Mouse (Mus musculus) frontal cortex, postnatal 10 days (tissue): ENCODE data around the gene Prkd1.
A peak's percentile ranks its signal among the peaks of the same experiment; 100 is the strongest.
"Not testable (repeated sequence)": the region's sequence is repeated elsewhere in the genome, so short reads cannot be mapped to it uniquely, and the experiment has no call there.

Experiments
- DNase-seq, 2 experiments: peaks; one replicate each; pipeline ENCODE4 v3.0.0; 2022; ENCODE audit warnings: low spot score in 2 of 2, mixed read lengths in 1 of 2

The Prkd1 gene

GRCm38 (mm10) chr12:50648671-50649541 is at the start of gene Prkd1:
Gene Prkd1, minus strand, starts transcription at chr12:50649098.
- peak; percentile 38 to 55 for DNase-seq

- peak; percentile 21 to 26 for DNase-seq
Measured at GRCm38 (mm10) chr12:50697492-50697891, 48.6 kb upstream of the Prkd1 start.

GRCm38 (mm10) chr12:50648176-50648670 is 675 bp downstream of the Prkd1 start:
- DNase-seq = no peak

- DNase-seq = no peak
Measured at GRCm38 (mm10) chr12:50646857-50647256, 2.0 kb downstream of the Prkd1 start.

GRCm38 (mm10) chr12:50642671-50643070 is 6.2 kb downstream of the Prkd1 start:
- DNase-seq = no peak

GRCm38 (mm10) chr12:50640171-50640570 is 8.7 kb downstream of the Prkd1 start:
- DNase-seq = no peak

GRCm38 (mm10) chr12:50634436-50634835 is 14.5 kb downstream of the Prkd1 start:
- no peak for DNase-seq

- not testable (repeated sequence) for DNase-seq
Measured at GRCm38 (mm10) chr12:50626100-50626499, 22.8 kb downstream of the Prkd1 start.

GRCm38 (mm10) chr12:50624175-50624574 is 24.7 kb downstream of the Prkd1 start:
- DNase-seq = no peak

GRCm38 (mm10) chr12:50615852-50616251 is 33.0 kb downstream of the Prkd1 start:
- no peak for DNase-seq

- DNase-seq = no peak
Measured at GRCm38 (mm10) chr12:50614341-50614740, 34.6 kb downstream of the Prkd1 start.

- no peak for DNase-seq
Measured at GRCm38 (mm10) chr12:50606703-50607500, 42.0 kb downstream of the Prkd1 start.

GRCm38 (mm10) chr12:50599370-50599769 is 49.5 kb downstream of the Prkd1 start:
- no peak for DNase-seq

- peak in 1 of 2 experiments; percentile 21 for DNase-seq
Measured at GRCm38 (mm10) chr12:50598053-50598988, 50.6 kb downstream of the Prkd1 start.

GRCm38 (mm10) chr12:50597467-50597866 is 51.4 kb downstream of the Prkd1 start:
- DNase-seq = no peak

GRCm38 (mm10) chr12:50595777-50596176 is 53.1 kb downstream of the Prkd1 start:
- DNase-seq = no peak

- DNase-seq = no peak
Measured at GRCm38 (mm10) chr12:50594506-50594905, 54.4 kb downstream of the Prkd1 start.

GRCm38 (mm10) chr12:50593481-50593880 is 55.4 kb downstream of the Prkd1 start:
- DNase-seq = no peak

GRCm38 (mm10) chr12:50588137-50588761 is 60.6 kb downstream of the Prkd1 start:
- DNase-seq = no peak

- no peak for DNase-seq
Measured at GRCm38 (mm10) chr12:50565198-50565597, 83.7 kb downstream of the Prkd1 start.

- no peak for DNase-seq
Measured at GRCm38 (mm10) chr12:50560536-50560935, 88.4 kb downstream of the Prkd1 start.
